Mouse (Mus musculus) testis, adult 2 months (tissue): ENCODE measurements at regions not wholly inside any gene's neighbourhood (a gene's known extent, or its start where the extent isn't known, plus 50 kb on each side); places are given as distances from the start of the nearest gene placed in this dataset.

Experiments
- CTCF ChIP-seq: fragments of 200-500 bp; IDR thresholded peaks from 2 replicates; pipeline ENCODE4 v1.5.1; 2012; ENCODE audit warnings: low read depth, mild to moderate bottlenecking, inconsistent platforms, low read length, moderate library complexity; ENCODE audit not compliant: control insufficient read depth, insufficient read depth, insufficient replicate concordance
- POLR2A ChIP-seq: fragments of 200-500 bp; IDR thresholded peaks from 2 replicates; pipeline ENCODE4 v1.6.1; 2012; ENCODE audit warnings: low read depth, mild to moderate bottlenecking, inconsistent platforms, low read length, moderate library complexity; ENCODE audit not compliant: control insufficient read depth

DNA sequence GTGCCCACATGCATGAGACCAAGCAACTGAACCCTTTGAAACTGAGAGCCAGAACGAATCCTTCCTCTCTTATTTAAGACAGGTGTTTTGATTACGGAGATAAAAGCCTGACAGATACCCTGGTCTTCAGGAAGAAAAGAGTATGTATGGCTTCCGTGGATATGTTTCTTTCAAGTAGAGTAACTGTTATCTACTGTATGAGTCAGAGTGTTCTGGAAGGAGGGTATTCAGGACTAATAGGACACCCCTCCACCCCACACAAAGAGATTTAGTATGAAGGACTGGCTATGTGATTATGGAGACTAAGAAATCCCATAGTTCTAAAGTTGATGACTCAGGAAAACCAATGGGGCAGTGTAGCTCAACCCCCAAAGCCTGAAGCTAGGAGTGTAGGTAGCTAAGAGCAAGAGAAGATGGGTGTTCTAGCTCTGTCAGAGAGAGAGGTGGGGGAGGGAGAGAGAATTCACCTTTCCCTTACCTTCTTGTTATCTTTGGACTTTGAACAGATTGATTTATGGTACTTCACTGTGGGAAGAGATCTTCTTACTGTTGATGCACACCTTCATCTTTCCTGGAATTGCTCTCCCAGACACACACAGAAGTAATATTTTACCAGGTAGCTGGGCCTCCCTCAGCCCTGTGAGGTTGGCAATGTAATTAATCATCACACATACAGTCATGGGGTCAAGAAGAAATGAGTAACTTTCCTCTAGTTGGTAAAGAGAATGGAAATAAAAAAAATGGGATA, 87.6 kb upstream of the Tab2 start:
- TF ChIP-seq CTCF: no peak
- TF ChIP-seq POLR2A: no peak
